Mouse (Mus musculus) kidney, adult 8-10 months (tissue): ENCODE results near the gene Acer3.

ENCODE experiments used
- DNase-seq, 2 experiments: peaks; one replicate each; pipeline ENCODE4 v3.0.0; 2022

Acer3 gene

DNA sequence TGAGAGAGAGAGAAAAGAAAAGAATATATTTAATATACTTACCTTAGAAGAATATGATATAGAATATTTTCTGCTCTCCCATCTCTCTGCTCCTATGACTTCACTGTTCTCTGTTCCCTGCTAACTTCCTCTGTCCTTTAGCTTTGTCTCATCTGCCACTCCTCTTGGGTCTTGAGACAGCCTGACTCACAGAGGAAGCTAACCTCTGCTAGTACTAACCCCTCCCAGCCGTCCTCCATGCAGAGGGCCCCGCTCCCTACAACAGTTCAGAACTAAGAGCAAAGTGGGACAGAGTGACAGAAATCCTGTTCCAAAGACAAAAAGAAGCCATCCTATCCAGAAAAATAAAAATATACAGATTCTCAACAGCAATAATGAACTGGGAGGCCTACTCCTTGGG lies at the start of gene Acer3:
Gene Acer3 (minus strand): TSS at position 126 of the 400 bp plus-strand sequence.
- no peak for DNase-seq

DNA sequence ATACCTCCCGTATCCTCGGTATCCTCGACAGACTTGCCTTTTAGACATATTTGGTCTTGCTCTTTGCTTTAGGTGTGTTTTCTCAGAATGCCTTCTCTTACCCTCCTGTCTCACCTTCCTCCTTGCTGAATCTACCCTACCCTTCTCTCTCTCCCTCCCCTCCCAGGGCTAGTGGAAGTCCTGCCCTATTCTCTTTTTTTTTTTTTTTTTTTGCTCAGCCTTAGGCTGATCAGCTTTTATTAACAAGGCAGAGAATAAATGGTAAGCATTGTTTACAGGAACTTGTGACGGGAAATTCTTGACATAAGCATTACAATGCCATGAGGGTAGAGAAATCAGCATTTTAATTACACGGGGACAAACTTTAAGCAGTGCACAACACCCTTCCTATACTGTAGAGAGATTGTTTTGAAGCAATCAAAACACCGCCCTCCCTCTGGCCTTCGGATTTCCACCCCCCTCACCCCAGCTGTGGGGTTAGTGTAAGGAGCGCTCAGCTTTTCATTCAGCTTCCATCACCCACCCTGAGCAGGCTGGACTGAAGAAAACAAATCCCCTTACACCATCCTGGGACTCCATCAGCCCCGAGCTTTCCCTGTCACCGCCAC lies 48.9 kb upstream of the Acer3 start:
- DNase-seq, result no peak

DNA sequence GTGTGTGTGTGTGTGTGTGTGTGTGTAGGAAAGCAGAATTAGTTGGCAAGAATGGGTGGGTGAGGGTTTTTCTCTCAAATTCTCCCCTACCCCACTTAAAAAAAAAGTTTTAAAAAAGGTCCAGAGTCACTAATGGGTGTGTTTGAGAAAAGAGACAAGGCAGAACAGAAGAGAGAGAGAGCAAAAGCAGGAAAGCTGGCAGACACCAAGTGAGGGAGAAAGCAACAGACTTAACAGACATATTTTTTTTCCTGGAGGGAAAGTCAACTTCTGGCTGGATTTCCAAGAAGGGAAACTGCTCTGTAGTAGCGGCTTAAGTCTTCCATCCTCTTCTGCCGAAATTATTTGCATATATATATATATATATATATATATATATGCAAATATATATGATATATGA lies 40.7 kb upstream of the Acer3 start:
- DNase-seq, result no peak

DNA sequence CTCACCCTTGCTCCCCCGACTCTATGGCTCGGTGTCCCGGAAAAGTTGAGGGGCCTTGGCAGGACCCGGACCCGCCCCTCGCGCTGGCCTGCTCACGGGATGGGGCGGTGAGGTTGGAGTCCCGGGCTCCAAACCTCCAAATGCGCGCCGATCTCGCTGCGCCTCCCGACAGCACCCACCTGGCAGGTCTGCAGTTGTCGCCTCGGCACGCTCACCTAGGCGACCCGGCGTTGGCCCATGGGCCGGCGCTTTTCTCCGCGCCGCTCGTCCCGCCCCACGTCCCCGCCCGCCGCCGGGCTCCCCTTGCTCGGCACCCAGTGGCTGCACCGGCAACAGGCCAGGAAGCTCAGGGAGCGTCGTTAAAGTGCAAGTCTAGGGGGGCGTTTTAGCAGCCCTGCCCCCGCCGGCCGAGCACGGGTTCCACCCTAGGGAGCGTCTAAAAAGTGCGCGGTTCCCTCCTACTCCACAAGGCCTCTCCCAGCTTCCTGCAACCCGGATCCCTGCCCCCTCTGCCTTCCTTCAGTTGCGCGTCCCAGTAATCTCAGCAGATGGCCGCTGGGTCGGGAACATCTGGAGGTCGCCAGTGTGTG lies 40.1 kb upstream of the Acer3 start, which contains the start of gene Tsku:
Gene Tsku (minus strand): TSS at position 266 of the 590 bp plus-strand sequence.
- DNase-seq, result peak; percentile 87 to 89

DNA sequence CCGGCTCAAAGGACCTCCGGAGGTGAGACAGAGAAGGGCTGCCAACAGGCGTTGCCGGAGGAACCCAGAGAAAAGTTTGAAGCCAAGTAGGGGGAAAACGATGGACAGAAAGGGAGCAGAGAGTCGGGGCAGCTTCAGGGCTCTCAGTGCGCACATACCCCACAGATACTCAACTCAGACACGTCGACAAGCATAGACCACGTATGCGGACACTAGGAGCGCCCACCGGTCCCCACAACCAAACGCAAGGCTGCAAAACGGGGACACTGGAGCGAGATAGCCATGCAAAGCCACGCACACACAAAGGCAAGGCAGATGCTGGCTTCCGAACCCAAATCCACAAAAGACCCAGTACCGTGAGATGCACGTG lies 39.6 kb upstream of the Acer3 start:
- no peak for DNase-seq

DNA sequence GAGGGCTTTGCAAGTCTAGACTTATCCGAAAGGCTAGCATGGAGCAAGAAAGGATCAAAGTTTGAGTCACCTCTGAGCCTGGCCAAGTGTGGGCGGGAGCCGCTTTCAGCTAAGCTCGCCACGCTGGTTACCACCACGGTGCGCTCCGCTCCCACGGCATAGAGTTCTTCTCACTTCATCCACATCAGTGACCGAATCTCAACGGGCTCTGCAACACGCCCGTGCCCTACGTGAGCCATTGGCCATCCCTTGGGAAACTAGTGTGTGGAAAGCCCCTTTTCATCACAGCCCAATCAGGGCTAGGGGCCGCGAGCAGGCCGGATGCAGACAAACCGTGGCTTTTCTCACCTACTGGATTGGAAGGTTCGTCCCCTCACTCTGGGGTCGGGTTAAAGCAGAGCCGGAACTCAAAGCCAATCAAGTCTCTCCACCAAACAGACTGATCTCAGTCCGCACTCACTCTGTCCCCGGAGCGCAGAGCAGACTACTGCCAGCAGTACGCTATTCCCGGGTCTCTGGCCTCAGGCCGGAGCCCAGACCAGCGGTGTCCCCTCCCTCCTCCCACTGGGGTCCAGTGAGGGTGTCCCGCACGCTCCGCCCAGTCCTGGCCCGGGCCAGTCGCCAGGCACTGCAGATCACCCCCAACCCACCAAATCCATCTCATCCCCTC lies 39.1 kb upstream of the Acer3 start:
- peak; percentile 51 to 65 for DNase-seq

DNA sequence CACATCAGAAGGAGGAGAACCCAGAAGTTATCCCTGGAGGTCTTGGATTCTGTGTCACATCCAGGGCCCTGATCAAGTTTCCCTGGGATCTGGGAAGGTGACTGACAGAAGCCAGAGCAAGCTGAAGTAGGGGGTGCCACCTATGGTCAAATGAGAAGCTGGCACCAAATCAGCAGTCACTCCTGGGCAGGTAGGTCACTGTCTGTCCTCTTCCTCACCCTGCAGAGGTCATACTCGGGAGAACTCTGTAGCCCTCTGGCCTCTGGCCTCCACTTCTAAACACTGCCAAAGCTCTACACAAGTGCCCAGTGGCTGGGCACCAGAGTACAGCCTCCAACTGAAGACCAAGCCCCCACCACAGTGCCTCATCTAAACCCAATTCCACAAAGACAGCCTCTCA lies 37.0 kb upstream of the Acer3 start:
- DNase-seq, result peak; percentile 24 to 34

DNA sequence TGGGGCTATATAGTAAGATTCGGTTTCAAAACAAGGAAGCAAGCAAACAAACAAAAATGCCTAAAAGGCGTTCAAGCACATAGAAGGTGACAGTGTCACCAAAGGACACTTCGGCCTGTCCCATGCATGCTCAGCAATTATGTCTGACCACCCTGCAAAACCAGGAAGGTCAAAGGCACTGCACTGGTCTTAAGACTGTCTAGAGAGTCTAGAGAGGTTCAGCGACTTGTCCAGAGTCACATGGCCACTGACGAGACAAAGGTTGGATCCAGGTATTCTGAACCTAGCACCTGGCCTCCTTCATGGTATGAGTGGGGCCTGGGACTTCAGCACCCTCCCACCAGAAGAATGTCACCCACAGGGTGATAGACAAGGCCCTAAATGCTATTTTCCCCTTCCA lies 36.3 kb upstream of the Acer3 start:
- DNase-seq, result peak in 1 of 2 experiments; percentile 17

DNA sequence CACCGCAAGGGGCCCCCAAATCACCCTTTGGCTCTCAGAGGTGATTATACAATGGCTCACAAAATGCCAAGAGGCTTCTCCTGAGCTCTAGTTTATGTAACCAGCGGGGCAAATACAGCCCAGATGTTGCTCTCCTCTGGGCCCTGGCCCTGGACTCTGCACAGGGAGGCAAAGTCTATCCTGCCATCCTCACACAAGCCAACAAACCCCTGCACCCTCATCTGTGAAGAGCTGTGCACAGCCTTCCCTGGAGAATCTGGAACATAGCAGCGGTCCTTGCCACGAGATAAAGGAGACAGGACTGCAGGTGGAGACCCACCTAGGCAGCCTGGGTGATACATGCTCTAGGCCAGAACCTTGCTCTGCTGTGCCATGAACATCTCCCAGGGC lies 33.9 kb upstream of the Acer3 start:
- peak; percentile 88 to 92 for DNase-seq

DNA sequence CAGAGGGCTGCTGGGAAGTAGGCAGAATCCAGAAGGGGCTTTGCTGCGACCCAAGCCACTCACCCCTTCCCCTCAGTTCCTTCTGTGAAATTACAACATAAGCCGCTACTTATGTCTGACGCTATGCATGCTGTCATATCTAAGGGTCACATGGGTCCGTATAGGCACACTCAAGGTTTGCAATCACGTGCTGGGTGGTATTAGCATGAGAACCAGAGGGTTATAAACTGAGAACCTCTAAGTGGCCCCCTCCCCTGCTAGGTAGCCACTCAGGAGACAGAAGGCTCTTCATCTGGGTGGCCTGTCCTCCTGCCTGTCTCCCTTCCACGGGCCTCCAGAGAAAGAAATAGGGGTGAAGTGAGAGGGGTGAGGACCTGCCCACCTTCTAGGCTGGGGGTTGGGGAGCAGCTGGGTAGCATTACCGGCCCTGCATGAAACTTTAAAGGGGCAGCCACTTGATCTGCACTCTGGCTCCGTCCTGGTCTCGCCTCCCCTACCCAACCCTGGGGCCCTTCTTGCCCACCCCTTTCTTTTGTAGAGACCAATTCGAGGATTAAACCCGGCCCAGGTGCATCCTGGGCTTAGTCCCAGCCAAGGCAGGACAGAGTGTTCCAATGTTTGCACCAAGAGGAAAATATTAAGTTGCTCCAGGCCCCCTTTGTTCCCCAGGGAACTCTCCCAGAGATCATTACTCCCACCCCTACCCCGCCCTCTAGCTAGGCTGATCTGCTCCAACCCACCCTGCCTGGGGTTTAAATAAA lies 33.3 kb upstream of the Acer3 start:
- DNase-seq, result no peak

DNA sequence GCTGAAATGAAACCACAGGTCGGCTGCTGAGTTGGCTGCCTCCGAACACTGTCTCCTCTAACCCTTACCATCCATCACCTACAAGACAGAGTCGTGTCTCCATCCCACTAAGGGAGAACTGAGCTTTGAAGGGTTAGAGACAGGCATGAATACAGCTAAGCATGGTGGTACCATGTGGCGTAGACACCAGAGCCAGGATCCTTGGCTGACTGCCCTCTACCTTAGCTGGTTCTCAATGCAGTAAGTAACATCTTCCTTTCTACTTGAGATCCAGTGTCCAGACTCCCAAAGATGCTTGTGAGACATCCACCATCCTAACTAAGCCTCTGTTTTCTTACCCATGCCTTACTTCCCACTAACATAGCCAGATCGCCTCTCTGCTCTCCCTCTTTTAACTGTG lies 32.6 kb upstream of the Acer3 start:
- no peak for DNase-seq

DNA sequence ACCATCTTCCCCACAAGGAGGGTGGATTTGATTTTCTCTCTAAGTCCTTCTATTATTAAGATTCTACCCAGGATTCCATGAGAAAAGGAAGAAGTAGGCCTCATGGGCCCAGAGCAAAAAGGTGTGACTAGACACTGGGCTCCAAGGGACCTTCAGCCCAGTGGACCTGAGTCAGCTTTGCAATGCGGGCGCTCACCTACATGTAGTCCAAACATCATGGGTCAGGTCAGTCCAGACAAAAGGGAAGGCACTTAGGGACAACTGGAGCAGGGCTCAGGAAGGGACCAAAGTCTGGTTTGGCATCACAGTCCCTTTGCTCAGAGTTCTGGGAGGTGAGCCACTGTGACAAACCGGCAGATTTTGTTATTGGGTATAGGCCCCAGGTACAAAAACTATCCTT lies 30.5 kb upstream of the Acer3 start:
- DNase-seq, result peak; percentile 50 to 60

DNA sequence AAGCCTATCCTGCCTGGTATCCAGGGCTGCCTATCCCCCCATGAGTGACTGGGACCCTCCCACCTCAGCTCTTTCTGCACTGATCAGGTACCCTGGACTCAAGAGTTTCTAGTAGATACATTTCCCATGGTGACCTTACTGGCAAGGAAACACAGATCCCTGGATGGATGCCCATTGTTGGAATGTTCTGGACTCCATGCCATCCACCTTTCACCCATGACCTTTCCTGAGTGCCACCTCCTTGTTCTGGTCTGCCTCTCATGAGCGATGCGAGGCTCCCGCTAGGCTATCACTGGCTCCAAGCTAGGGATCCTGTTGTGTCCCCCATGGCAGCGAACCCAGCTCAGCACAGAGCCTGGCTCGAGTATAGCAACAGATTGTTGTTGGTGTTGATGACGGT lies 28.8 kb upstream of the Acer3 start:
- DNase-seq, result peak; percentile 27 to 48

DNA sequence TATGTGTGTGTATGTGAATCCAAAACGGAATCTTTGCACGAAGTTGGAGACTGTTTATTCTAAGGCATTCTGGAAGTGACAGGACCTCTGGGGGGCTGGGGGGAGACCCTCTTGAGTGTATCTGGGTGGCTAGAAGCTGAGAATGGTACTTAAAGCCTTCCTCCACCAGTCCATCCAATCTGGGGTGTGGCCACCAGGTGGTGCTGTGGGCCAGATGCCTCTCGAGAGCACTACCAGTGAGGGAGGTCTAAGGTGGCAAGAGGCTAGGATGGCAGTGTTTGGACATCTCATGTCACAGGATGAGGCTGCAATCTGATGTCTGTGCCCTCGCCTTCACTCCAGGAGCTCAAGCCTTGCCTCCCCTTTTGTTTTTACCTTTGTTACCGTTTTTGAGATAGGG lies 28.1 kb upstream of the Acer3 start:
- peak; percentile 59 to 90 for DNase-seq

DNA sequence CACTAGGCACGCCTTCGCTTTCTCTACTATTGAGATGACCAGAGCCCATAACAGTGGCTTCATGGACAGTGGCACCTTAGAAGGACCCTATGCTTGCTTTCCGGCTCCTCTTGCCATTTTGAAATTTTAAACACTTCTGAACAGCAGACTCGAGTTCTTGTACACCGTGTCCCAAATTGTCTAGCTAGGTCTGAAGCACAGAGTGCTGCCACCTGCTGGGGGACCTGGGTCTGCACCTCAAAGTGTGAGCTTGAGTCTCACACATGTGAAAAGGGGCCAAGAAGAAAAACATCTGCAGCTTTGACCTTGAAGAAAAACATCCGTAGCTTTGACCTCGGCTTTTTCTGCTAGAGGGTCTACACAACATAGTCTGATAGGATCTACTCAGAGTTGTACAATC lies 27.0 kb upstream of the Acer3 start:
- DNase-seq, result peak in 1 of 2 experiments; percentile 67

DNA sequence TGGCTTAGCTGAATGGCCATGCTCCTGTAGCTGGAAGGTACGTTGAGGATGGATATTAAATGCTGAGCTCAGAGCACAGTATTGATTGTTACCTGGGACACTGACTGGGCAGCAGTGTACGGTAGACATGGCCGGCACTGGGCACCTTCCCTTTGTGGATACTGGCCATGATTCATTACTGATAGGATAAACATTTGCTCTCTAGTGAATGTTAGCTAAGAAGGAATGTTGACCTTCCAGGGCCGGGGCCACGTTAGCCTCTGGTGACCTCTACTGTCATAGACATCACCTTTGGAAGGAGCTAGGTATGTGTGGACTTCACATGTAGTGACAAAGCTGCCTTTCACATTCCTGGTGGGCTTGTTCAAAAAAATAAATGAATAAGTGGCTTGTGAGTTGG lies 26.5 kb upstream of the Acer3 start:
- DNase-seq, result no peak

DNA sequence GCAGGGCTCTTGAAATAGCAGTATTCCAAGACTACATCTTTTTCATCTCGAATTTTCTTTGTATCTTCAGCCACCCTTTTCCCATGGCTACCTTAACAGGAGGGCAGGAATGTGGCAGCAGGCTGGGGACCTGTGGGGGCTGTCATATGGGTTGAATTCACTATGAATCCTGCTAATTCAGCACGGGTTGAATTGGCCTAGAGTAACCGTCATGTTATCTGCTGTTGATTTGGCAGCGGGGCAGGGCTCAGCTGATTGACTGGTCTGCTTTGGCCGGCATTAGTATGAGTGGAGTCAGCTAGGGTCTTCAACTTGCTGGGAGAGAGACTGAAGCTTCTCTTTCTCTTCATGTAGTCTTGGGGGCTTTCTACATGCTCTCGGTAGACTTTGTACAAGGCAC lies 24.0 kb upstream of the Acer3 start:
- DNase-seq, result no peak

DNA sequence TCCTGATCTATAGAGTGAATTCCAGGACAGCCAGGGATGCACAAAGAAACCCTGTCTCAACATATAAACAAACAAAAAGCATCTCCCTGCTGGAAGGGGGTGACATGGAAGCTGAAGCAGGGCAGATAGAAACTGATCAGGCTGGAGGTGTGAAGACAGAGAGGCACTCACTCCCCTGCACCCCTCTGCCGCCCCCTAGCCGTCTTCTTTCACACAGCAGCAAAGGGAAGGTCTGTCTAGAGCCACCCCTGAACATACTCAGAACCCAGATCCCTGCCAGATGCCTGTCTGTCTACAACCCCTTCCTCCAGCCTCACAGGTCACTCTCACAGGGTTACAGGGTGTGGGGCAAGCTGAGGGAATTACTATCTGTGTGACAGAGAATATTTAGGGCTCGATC lies 23.4 kb upstream of the Acer3 start:
- DNase-seq, result peak in 1 of 2 experiments; percentile 37

DNA sequence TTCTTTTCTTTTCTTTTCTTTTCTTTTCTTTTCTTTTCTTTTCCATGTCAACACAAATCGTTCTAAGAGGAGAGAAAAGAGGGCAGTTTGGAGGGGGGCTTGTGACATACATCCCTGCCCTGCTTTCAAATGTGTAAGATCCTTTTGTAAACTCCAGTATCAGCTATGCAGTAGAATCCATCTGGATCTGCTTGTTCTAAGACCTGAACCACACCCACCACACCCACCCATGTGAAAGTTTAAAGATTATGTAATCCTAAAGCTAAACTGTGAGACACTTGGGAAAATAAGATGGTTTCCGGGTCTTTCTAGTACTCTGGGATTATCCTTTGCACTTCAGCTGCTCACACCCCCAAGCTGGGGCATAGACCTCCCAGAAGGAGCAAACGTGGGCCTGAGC lies 21.2 kb upstream of the Acer3 start:
- DNase-seq, result no peak

DNA sequence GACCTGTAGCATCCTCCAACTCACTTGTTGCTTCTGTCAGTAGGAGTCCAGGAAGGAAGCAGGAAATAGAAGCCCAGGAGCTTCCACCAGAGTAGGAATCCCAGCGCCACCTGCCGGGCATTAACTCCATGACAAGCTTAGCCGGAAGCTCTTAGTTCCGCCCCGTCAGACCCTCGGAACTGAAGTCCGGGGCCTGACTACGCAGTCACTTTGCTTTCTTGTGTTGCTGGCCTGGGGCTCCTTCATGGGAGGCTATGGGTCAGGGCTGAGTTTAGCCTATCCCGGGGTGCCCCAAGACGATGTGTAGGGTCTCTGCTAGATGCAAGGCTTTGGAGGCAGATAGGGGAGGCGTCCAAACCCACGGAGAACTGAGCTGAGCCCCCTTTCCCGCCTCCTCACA lies 20.5 kb upstream of the Acer3 start:
- DNase-seq, result peak; percentile 68 to 90

DNA sequence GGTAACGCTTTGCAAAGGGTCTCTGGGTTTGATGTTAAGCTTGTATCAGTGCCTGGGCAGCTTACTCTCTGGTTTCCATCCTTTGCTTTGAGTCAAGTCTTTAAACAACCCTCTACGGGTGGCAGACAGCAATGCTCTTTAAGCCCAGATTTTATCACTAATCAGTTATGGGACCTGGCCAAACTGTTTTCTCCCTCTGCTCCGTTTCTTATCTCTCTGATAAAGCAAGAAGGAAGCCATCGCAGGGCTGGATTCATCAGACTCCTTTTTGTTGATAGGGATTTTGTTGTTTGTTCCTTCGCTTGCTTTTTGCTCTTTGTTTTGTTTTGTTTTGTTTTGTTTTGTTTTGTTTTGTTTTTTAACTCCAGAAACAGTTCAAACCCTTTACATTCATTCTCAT lies 19.3 kb upstream of the Acer3 start:
- no peak for DNase-seq

DNA sequence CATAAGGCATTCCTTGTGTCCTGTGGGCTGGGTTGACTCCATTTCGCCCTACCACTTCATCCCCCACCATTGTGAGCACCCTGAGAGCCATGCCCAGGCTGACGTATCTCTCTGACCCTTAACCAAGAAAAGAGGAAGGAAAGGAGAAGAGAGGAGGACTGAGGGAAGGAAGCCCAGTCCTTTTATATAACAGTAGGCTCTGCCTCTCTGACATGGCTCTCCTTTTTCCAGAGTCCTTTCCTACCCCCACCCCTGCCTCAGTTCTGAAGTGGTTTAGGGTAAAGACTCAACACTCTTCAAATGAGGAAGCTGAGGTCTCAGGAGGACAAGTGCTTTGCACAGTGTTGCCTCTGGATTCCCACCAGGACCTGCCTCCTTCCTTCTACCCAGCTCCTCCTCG lies 13.0 kb upstream of the Acer3 start:
- no peak for DNase-seq

DNA sequence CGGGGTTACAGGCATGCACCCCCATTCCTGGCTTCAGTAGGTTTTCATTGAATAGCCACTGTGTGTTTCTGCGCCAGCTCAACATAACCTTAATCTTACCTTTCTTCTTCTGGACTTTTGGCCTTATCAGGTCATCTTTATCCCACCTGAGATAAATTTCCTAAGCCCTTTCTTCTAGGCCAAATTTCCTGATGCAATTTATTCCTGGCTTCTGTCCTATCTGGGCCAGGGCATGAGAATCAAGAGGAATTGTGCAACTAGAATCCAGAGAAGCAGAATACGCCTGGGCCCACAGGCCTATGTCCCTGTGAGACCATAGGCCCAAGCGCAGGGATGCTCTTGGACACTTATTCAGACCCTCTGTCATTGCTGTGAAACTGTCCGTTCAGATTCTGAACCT lies 12.5 kb upstream of the Acer3 start:
- DNase-seq, result no peak
